11 mouse cellular contexts compared by ENCODE assay signal in the genomic region with DNA sequence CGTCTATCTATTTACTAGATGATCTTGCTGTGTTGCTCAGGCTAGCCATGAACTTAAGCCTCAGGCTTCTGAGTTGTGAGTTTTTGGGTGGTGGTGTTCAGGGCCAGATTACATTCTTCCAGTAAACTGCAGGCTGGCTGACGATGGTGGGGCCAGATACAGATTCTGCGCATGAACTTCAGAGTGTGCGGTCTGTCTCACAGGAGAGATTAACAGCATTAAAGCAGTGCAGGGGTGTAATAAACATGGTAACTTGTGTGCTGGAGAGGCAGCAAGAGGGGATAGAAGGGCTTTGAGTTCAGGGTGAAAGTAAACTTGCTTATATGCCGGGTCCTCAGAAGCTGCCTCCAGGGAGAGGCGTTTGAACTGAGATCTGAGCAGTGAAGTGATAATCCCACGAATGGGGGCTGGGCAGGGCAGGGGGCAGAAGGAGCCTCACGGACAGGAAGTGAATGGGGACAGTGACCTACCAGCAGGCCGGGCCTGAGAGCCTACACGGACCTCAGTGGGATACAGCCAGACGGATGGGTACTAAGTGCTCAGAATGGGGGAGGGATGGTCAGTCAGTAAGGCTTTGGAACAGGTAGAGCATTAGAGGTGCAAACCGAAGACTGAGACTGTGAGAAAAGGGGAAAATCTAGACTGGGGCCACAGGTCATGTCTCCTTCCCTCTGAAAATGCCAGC. TPM values are rescaled to one million over a fixed set of nuclear protein-coding genes. Genes with fewer than 3 reads are reported as not detected.
DNase-seq lines count a peak whose midpoint lies in the region; ATAC-seq lines count a peak whose summit lies in the region.
"Had no signal": no experiment of that assay in that cellular context is flagged by ENCODE, and none has a peak within 500 bp of the region (broad histone marks: within the 10 kb centered on the region; RNA-seq: fewer than 3 reads in every experiment).

No protein-coding gene starts in this region.

- peaks cover 66% of the 10 kb centered on the region for H3K4me1 ChIP-seq in kidney, embryonic 15.5 days
- peaks cover 70% of the 10 kb centered on the region for H3K4me1 ChIP-seq in embryonic facial prominence, embryonic 13.5 days
- peaks cover 78% of the 10 kb centered on the region for H3K4me1 ChIP-seq in hindbrain, embryonic 13.5 days (replicated peaks)
- peaks cover 45% of the 10 kb centered on the region for H3K4me1 ChIP-seq in midbrain, embryonic 15.5 days

- H3K9me3 ChIP-seq in kidney, embryonic 15.5 days (replicated peaks) = no peaks in the 10 kb centered on the region
- H3K9me3 ChIP-seq in embryonic facial prominence, embryonic 13.5 days = no peaks in the 10 kb centered on the region
- H3K9me3 ChIP-seq in hindbrain, embryonic 13.5 days = no peaks in the 10 kb centered on the region
- H3K9me3 ChIP-seq in midbrain, embryonic 15.5 days = no peaks in the 10 kb centered on the region
- H3K9me3 ChIP-seq: heart, embryonic 13.5 days had no signal

- no peak for DNase-seq in kidney, adult 8-10 months
- DNase-seq in gastrocnemius, adult 8-10 months (ENCODE audit: low spot score in 2 of 2) = no peak
- DNase-seq: cerebellum, postnatal 10 days; right cerebral cortex, postnatal 4 days had no signal

- no peak overlapping the region for H3K9ac ChIP-seq in kidney, embryonic 15.5 days
- no peak overlapping the region for H3K9ac ChIP-seq in embryonic facial prominence, embryonic 13.5 days
- H3K9ac ChIP-seq in hindbrain, embryonic 13.5 days = no peak overlapping the region
- H3K9ac ChIP-seq in midbrain, embryonic 15.5 days = no peak overlapping the region
- H3K9ac ChIP-seq: heart, embryonic 13.5 days had no signal

- peak overlapping the region; percentile 29 for H3K4me2 ChIP-seq in kidney, embryonic 15.5 days
- peak overlapping the region; percentile 11; the same call in 1 of the 2 replicates for H3K4me2 ChIP-seq in embryonic facial prominence, embryonic 13.5 days
- H3K4me2 ChIP-seq in hindbrain, embryonic 13.5 days = peak overlapping the region; percentile 43
- peak overlapping the region; percentile 29 for H3K4me2 ChIP-seq in midbrain, embryonic 15.5 days
- H3K4me2 ChIP-seq: heart, embryonic 13.5 days had no signal

- no peak overlapping the region for H3K27ac ChIP-seq in kidney, embryonic 15.5 days
- H3K27ac ChIP-seq in embryonic facial prominence, embryonic 13.5 days = no peak overlapping the region
- no peak overlapping the region for H3K27ac ChIP-seq in hindbrain, embryonic 13.5 days
- no peak overlapping the region for H3K27ac ChIP-seq in midbrain, embryonic 15.5 days
- H3K27ac ChIP-seq: heart, embryonic 13.5 days; macrophage had no signal

- ATAC-seq in kidney, embryonic 15.5 days (replicated peaks; ENCODE audit: low FRiP score) = no peak
- ATAC-seq in embryonic facial prominence, embryonic 13.5 days (ENCODE audit: insufficient number of reproducible peaks, insufficient read depth, low FRiP score, low TSS enrichment, low read depth) = no peak
- ATAC-seq in hindbrain, embryonic 13.5 days (ENCODE audit: low FRiP score) = no peak
- no peak for ATAC-seq in midbrain, embryonic 15.5 days (replicated peaks)
- ATAC-seq in monocyte, adult 5-6 weeks (replicated peaks; ENCODE audit: insufficient number of reproducible peaks, low FRiP score, low TSS enrichment, poor library complexity, severe bottlenecking) = no peak

- H3K36me3 ChIP-seq in kidney, embryonic 15.5 days = peaks cover 18% of the 10 kb centered on the region
- peaks cover 5% of the 10 kb centered on the region; the same call in 1 of the 2 replicates for H3K36me3 ChIP-seq in embryonic facial prominence, embryonic 13.5 days
- 0 out of 2 replicates have a peak, but pooled peaks cover 5% of the 10 kb centered on the region for H3K36me3 ChIP-seq in hindbrain, embryonic 13.5 days
- H3K36me3 ChIP-seq in midbrain, embryonic 15.5 days (replicated peaks) = no peaks in the 10 kb centered on the region

- H3K4me3 ChIP-seq in kidney, embryonic 15.5 days (replicated peaks) = no peak overlapping the region; the same call in 1 of the 2 replicates
- H3K4me3 ChIP-seq in embryonic facial prominence, embryonic 13.5 days = peak overlapping the region; percentile 7; the same call in 1 of the 2 replicates
- H3K4me3 ChIP-seq in hindbrain, embryonic 13.5 days = peak overlapping the region; percentile 8; the same call in 1 of the 2 replicates
- H3K4me3 ChIP-seq in midbrain, embryonic 15.5 days = no peak overlapping the region
- H3K4me3 ChIP-seq: heart, embryonic 13.5 days had no signal

- H3K27me3 ChIP-seq in kidney, embryonic 15.5 days = no peaks in the 10 kb centered on the region
- H3K27me3 ChIP-seq in embryonic facial prominence, embryonic 13.5 days = no peaks in the 10 kb centered on the region
- no peaks in the 10 kb centered on the region for H3K27me3 ChIP-seq in hindbrain, embryonic 13.5 days
- H3K27me3 ChIP-seq in midbrain, embryonic 15.5 days (replicated peaks) = no peaks in the 10 kb centered on the region

- WGBS in kidney, embryonic 15.5 days = 52% methylated on average over 12 of the region's 12 CpGs
- 54% methylated on average over 12 of the region's 12 CpGs for WGBS in embryonic facial prominence, embryonic 13.5 days
- WGBS in hindbrain, embryonic 13.5 days = 66% methylated on average over 12 of the region's 12 CpGs
- 53% methylated on average over 12 of the region's 12 CpGs for WGBS in midbrain, embryonic 15.5 days

RNA-seq across cellular contexts. Expression of gene Sh3rf1, which starts 6.0 kb away (rescaled TPM):
- 21.4 and 22.4 TPM in 2 replicates for polyA plus RNA-seq in kidney, embryonic 15.5 days (2015; fragmentation: Nextera tagmentation; extraction: Ambion mirVana)
- 14.9 and 16.1 TPM in 2 replicates for polyA plus RNA-seq in embryonic facial prominence, embryonic 13.5 days (2015; fragmentation: Nextera tagmentation; extraction: Ambion mirVana)
- polyA plus RNA-seq in hindbrain, embryonic 13.5 days (2015; fragmentation: Nextera tagmentation; extraction: Ambion mirVana) = 30.0 and 30.5 TPM in 2 replicates
- polyA plus RNA-seq in midbrain, embryonic 15.5 days (2015; fragmentation: Nextera tagmentation; extraction: Ambion mirVana) = 29.9 and 30.7 TPM in 2 replicates
- 1 to 10 TPM; 1.3 to 1.8 (median 1.4) TPM for total RNA-seq in gastrocnemius, adult 8-10 months (2022)
- 0.57 to 2.6 TPM (median 2.1 TPM) in 3 replicates for total RNA-seq in monocyte, adult 5-6 weeks (2017)

Comparison
In these comparisons a context has a peak if more than half of its experiments do, and no peak if none do; other contexts are left out.
1. H3K4me3 ChIP-seq: peak in embryonic facial prominence, embryonic 13.5 days (single experiment) and hindbrain, embryonic 13.5 days (single experiment); none in kidney, embryonic 15.5 days (single experiment) and midbrain, embryonic 15.5 days (single experiment).
2. Peak in every context shown above with its lines, with median percentiles within 50 percentile points of each other: H3K4me2 ChIP-seq.